Mouse (Mus musculus) ovary, postnatal 10 days (tissue): ENCODE data around the gene Zcchc9.
"Not testable (repeated sequence)": the region's sequence is repeated elsewhere in the genome, so short reads cannot be mapped to it uniquely, and the experiment has no call there.

ENCODE experiments used
- DNase-seq: peaks from one replicate; pipeline ENCODE4 v3.0.0; 2022; ENCODE audit warnings: low spot score

The Zcchc9 gene

DNA sequence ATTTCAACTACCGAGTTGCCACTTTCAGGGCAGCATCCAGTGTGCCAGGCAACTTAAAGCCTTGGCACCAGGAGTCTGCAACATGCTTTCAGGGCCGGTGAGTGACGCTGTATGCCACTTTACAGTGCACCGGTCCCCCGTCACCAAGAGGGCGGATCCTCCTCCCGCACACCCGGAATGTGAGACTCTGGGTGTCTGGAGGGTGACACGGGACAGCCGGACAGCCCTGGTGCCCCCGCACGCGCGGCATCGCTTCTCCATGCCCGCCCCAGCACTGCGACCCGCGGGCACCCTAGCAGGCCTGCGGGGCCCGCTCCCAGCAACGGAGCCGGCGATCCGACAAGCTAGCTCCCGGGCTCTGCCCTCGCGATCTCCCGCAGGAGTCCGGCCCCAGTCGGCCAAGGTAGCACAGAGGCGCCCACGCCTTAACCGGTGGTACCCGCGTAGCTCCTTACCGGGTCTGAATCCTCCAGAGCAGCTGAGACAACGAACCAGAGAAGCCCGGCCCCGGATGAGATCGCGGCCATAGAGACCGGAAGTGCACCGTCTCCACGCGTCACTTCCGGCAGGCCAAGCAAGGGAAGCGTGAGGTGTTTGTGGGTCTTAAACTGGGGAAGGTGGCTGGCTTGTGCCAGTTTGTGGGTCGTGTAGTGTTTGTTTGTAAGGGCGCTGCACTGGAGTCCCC lies at the start of gene Zcchc9:
TSS of gene Zcchc9 (minus strand) at position 551 of the 685 bp plus-strand sequence.
- DNase-seq: peak; percentile 69

GRCm38 (mm10) chr13:91854412-91854811 lies 46.9 kb upstream of the Zcchc9 start:
- no peak for DNase-seq

- DNase-seq: no peak
Observed at GRCm38 (mm10) chr13:91827876-91828275, 20.4 kb upstream of the Zcchc9 start.

- no peak for DNase-seq
Observed at GRCm38 (mm10) chr13:91826066-91826465, 18.6 kb upstream of the Zcchc9 start.

GRCm38 (mm10) chr13:91824845-91825550 lies 17.5 kb upstream of the Zcchc9 start:
- DNase-seq: no peak

DNA sequence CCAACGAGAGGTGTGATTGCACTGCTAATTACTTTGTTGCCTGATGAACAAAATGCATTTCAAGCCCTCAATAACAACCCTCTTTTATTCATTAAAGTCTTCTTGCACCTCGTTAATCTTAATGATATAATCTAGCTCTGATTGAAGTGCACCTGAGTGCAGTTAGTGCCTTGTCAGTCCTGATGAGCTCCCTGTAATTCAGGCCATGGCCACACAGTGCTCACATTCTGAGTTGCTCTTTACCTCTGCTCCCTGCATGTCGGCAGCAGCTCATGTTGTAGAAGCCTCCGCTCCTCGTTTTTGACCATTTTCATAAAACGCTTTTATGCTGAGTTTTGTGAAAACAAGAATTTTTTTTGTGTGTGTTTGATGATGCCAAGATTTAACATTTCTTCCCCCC lies 16.2 kb upstream of the Zcchc9 start:
- DNase-seq: no peak

GRCm38 (mm10) chr13:91814670-91815069 lies 7.2 kb upstream of the Zcchc9 start:
- DNase-seq: no peak

- no peak for DNase-seq
Observed at GRCm38 (mm10) chr13:91809476-91809875, 2.0 kb upstream of the Zcchc9 start.

GRCm38 (mm10) chr13:91807874-91808575 lies 520 bp upstream of the Zcchc9 start:
- DNase-seq: no peak

GRCm38 (mm10) chr13:91801726-91802125 lies 5.8 kb downstream of the Zcchc9 start:
- DNase-seq: no peak

GRCm38 (mm10) chr13:91797442-91797841 lies 10.1 kb downstream of the Zcchc9 start:
- no peak for DNase-seq

GRCm38 (mm10) chr13:91796916-91797315 lies 10.6 kb downstream of the Zcchc9 start:
- DNase-seq: no peak

DNA sequence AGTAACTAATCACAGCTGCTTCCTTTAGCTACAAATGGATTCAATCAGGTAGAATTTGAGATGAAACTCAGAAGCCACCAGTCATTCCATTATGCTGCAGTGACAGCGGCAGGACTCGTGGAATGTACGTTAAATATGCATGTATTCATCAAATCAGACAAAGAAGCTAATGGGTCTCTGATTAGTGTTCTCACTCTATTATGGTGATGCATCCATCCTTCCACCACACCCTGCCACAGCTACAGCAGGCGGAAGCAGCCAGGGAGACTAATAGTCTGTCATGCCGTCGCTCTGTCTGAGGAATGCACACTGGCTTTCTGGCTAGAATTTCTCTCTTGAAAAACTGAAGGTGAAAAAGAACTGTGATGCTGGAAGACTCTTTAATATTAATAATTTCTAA lies 11.5 kb downstream of the Zcchc9 start:
- no peak for DNase-seq

- no peak for DNase-seq
Observed at GRCm38 (mm10) chr13:91795593-91795992, 11.9 kb downstream of the Zcchc9 start.

- DNase-seq: no peak
Observed at GRCm38 (mm10) chr13:91794926-91795436, 12.5 kb downstream of the Zcchc9 start.

- DNase-seq: no peak
Observed at GRCm38 (mm10) chr13:91792035-91792434, 15.5 kb downstream of the Zcchc9 start.

GRCm38 (mm10) chr13:91779892-91780291 lies 27.6 kb downstream of the Zcchc9 start:
- no peak for DNase-seq

DNA sequence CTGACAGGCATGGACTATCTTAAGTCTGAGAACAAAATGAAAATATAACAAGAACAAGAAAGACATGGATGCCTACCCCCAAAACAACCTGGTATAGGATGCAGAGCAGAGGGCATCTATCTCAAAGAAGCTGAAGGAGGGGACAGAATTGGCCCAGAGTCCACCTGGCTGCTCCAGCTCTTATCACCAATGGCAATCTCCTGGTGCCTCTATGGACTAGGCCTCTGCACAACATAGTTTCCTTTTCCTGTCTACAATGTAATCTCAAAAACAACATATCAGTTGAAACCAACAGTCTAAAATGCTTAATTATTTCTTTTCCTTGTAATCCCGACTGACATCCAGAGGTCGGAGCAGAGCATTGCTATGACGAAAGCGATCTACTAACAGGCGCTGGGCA lies 29.4 kb downstream of the Zcchc9 start:
- DNase-seq: no peak

- DNase-seq: no peak
Observed at GRCm38 (mm10) chr13:91768683-91769651, 38.5 kb downstream of the Zcchc9 start.

GRCm38 (mm10) chr13:91765627-91766026 lies 41.9 kb downstream of the Zcchc9 start:
- no peak for DNase-seq

- not testable (repeated sequence) for DNase-seq
Observed at GRCm38 (mm10) chr13:91763654-91764053, 43.9 kb downstream of the Zcchc9 start.
